Mouse (Mus musculus) telencephalon, adult 2 months (tissue): ENCODE data around the gene Btbd35f27.
"Not testable (repeated sequence)": the region's sequence is repeated elsewhere in the genome, so short reads cannot be mapped to it uniquely, and the experiment has no call there.

Experiments used
- DNase-seq: peaks from one replicate; pipeline ENCODE4 v3.0.0-alpha.2; 2011; ENCODE audit warnings: low read depth, low spot score

The Btbd35f27 gene

DNA sequence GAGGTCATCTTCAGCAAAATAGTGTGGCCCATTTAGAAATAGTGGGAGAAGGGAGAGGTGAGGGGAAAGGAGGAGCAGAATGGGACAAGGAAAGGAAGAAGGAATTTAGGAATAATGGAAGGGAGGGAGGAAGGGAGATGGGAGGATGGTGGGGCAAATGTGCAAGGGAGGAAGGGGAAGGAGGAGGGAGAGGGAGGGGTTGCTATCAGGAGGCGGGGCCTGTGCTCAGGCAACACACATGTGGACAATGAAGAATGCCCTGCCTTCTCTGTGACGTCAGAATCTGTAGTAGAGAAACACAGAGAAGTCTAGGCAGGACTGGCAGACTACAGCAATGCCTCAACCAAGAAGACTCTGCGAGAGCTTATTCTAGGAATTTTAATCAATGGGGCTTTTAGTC, at the start of gene Btbd35f27:
Btbd35f27 (plus strand) TSS at position 301 of the 400 bp plus-strand sequence.
- not testable (repeated sequence) for DNase-seq
